Mouse (Mus musculus): Measurements from ENCODE around the gene Gmds. TPM values are rescaled to one million over a fixed set of nuclear protein-coding genes. Genes with fewer than 3 reads are reported as not detected.

Gmds gene
- polyA plus RNA-seq, 1 experiment: 11.3 TPM

DNA sequence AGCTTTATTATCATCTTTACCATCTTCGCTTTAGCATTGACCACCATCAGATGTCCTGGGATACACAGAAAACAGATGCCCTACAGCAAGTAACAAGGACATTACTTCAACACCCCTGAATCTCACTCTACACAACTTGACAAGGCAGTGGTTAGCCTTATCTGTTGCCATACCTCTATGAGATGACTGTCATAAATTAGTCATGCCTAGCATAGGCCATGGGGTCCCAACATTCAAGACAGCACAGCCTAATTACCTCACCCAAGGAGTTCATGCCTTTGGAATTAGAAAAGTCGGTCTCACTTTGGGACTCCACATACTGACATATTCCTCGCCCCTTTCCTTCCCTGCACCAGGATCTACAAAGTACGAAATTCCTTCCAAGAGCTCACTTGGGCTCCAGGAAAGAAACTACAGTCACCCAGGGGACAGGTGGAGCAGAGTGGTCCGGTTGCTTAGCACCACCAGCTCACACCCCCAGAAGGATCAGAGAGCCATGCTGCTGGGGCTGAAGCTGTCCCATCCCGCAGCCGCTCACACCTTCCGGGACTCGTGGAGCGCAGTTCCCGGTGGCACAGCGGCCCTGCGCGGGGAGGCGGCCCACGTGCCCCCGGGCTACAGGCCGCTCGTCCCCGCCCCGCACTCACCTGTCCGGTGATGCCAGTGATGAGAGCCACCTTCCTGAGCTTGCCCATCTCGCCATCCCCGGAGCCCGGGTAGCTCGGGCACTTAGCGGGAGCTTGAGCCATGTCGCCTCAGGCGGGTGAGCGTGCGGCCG, 616 bp downstream of the Gmds start:
- Histone ChIP-seq H3K27ac (ENCODE audit: insufficient read depth, low read length) (0 out of 2 replicates have a peak overlapping the region, but pooled peaks have one; percentile 19), H3K4me1 (ENCODE audit: control insufficient read depth, insufficient read depth, low read length) (no peaks in the 10 kb centered on the region), H3K4me3 (ENCODE audit: insufficient read depth, low read length) (peak overlapping the region; percentile 89)
- TF ChIP-seq CTCF (IDR thresholded peaks at IDR 0.05; ENCODE audit: extremely low read depth, insufficient read depth, low read length) (no peak), POLR2A (IDR thresholded peaks at IDR 0.05; ENCODE audit: extremely low read depth, insufficient read depth, low read length) (no peak)

GRCm38 (mm10) chr13:32318309-32318708, 20.2 kb downstream of the Gmds start:
- TF ChIP-seq POLR2A (IDR thresholded peaks at IDR 0.05; ENCODE audit: extremely low read depth, insufficient read depth, low read length) (no peak), CTCF (IDR thresholded peaks at IDR 0.05; ENCODE audit: extremely low read depth, insufficient read depth, low read length) (no peak)
- Histone ChIP-seq H3K4me1 (ENCODE audit: control insufficient read depth, insufficient read depth, low read length) (no peaks in the 10 kb centered on the region), H3K27ac (ENCODE audit: insufficient read depth, low read length) (no peak overlapping the region)

GRCm38 (mm10) chr13:32317354-32317753, 21.2 kb downstream of the Gmds start:
- TF ChIP-seq POLR2A (IDR thresholded peaks at IDR 0.05; ENCODE audit: extremely low read depth, insufficient read depth, low read length) (no peak), CTCF (IDR thresholded peaks at IDR 0.05; ENCODE audit: extremely low read depth, insufficient read depth, low read length) (no peak)
- H3K4me3 ChIP-seq (ENCODE audit: insufficient read depth, low read length): no peak overlapping the region

More at GRCm38 (mm10) chr13:32318309-32318708, 20.2 kb downstream of the Gmds start:
- no peak overlapping the region for H3K4me3 ChIP-seq (ENCODE audit: insufficient read depth, low read length)

DNA sequence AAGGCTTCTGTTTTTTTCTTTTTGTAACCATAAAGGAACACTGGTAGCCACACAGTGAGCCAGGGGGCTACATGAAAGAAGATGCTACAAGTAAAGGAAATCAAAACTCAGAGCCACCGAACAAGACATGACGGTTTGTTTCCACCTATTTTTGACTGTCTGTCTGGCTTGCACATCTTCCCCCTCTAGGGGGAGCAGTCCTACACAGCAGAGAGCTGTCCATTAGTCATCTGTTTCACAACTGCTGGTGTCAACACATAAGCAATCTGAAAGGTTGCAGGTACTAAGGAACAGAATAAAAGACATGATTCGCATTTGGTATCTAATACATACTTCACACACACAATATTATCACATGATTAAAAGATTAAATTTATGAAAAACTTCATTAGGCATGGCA, 25.9 kb downstream of the Gmds start:
- Histone ChIP-seq H3K27ac (ENCODE audit: insufficient read depth, low read length) (no peak overlapping the region), H3K4me1 (ENCODE audit: control insufficient read depth, insufficient read depth, low read length) (no peaks in the 10 kb centered on the region), H3K4me3 (ENCODE audit: insufficient read depth, low read length) (no peak overlapping the region)
- TF ChIP-seq CTCF (IDR thresholded peaks at IDR 0.05; ENCODE audit: extremely low read depth, insufficient read depth, low read length): peak; percentile 65
- no peak for TF ChIP-seq POLR2A (IDR thresholded peaks at IDR 0.05; ENCODE audit: extremely low read depth, insufficient read depth, low read length)

More at GRCm38 (mm10) chr13:32317354-32317753, 21.2 kb downstream of the Gmds start:
- H3K4me1 ChIP-seq (ENCODE audit: control insufficient read depth, insufficient read depth, low read length): no peaks in the 10 kb centered on the region
- no peak overlapping the region for H3K27ac ChIP-seq (ENCODE audit: insufficient read depth, low read length)

DNA sequence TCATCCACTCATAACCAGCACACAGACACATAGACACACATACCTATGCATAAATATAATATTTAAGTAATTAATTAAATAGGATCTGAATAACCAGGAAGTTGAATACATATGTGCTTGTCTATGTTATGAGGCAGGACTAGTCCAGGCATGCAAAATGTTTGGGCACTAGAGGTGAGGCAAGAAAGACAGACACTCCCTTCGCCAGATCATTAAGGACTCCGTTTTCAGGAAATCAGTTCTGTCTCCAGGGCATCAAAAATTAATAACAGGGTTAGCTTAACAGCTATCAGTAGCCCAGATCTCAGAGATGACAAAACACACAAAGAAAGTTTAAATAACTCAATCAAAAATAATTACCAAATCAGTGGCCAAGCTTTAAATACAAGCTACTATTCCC, 27.1 kb downstream of the Gmds start:
- TF ChIP-seq POLR2A (IDR thresholded peaks at IDR 0.05; ENCODE audit: extremely low read depth, insufficient read depth, low read length): no peak
- no peak for TF ChIP-seq CTCF (IDR thresholded peaks at IDR 0.05; ENCODE audit: extremely low read depth, insufficient read depth, low read length)
- Histone ChIP-seq H3K4me1 (ENCODE audit: control insufficient read depth, insufficient read depth, low read length) (no peaks in the 10 kb centered on the region), H3K27ac (ENCODE audit: insufficient read depth, low read length) (no peak overlapping the region), H3K4me3 (ENCODE audit: insufficient read depth, low read length) (no peak overlapping the region)

DNA sequence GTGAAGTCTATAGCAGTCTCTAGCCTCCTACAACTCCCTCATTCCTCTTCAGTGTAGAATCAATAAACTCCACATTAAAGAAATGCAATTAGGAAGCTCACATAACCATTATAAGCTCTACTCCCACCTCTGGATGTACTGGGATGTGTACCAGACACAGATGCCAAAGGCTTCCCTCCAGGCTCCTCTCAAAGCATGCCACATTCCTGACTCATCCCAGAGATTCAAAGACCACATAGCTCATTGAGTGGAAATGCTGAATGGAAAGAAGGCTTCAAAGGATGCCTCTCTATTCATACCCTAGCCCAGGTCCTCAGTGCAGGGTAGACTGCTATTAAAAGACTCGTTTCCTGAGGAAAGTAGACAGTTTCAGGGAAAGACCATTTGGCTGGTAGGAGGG, 40.1 kb downstream of the Gmds start:
- H3K4me1 ChIP-seq (ENCODE audit: control insufficient read depth, insufficient read depth, low read length): no peaks in the 10 kb centered on the region
- H3K27ac ChIP-seq (ENCODE audit: insufficient read depth, low read length): no peak overlapping the region
- TF ChIP-seq CTCF (IDR thresholded peaks at IDR 0.05; ENCODE audit: extremely low read depth, insufficient read depth, low read length) (no peak), POLR2A (IDR thresholded peaks at IDR 0.05; ENCODE audit: extremely low read depth, insufficient read depth, low read length) (no peak)
- H3K4me3 ChIP-seq (ENCODE audit: insufficient read depth, low read length): no peak overlapping the region

- H3K4me3 ChIP-seq (ENCODE audit: insufficient read depth, low read length): no peak overlapping the region
- no peak overlapping the region for H3K27ac ChIP-seq (ENCODE audit: insufficient read depth, low read length)
- TF ChIP-seq POLR2A (IDR thresholded peaks at IDR 0.05; ENCODE audit: extremely low read depth, insufficient read depth, low read length): no peak
- peak; percentile 54; the same call in 1 of the 2 replicates for TF ChIP-seq CTCF (IDR thresholded peaks at IDR 0.05; ENCODE audit: extremely low read depth, insufficient read depth, low read length)
- H3K4me1 ChIP-seq (ENCODE audit: control insufficient read depth, insufficient read depth, low read length): no peaks in the 10 kb centered on the region
Observed at GRCm38 (mm10) chr13:32297398-32297797, 41.1 kb downstream of the Gmds start.

- H3K4me3 ChIP-seq (ENCODE audit: insufficient read depth, low read length): no peak overlapping the region
- H3K4me1 ChIP-seq (ENCODE audit: control insufficient read depth, insufficient read depth, low read length): no peaks in the 10 kb centered on the region
- H3K27ac ChIP-seq (ENCODE audit: insufficient read depth, low read length): no peak overlapping the region
- TF ChIP-seq POLR2A (IDR thresholded peaks at IDR 0.05; ENCODE audit: extremely low read depth, insufficient read depth, low read length): no peak
- TF ChIP-seq CTCF (IDR thresholded peaks at IDR 0.05; ENCODE audit: extremely low read depth, insufficient read depth, low read length): no peak
Observed at GRCm38 (mm10) chr13:32294416-32295195, 43.9 kb downstream of the Gmds start.

DNA sequence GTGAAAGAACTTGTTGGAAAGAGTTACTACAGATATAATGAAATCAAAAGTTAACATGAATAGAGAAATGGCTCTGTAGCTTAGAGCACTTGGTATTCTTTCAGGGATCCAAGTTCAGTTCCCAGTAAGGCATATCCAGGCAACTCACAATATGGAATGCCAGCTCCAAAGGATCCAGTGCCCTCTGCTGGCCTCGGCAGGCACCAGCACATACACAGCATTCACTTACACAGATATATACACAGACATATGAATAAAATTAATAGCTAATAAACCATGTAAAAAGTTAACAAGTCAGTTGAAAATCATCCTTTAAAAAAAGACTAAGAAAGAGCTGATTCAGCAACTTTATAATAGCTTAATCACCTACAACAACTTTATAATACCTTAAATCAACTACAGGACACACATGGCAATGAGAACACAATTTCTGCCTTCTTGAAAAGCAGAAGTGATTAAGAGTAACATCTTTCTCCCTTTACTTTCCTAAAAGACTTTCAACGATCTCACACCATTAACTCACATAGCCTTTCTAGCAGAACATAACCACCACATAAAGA, 65.5 kb downstream of the Gmds start:
- H3K4me3 ChIP-seq (ENCODE audit: insufficient read depth, low read length): no peak overlapping the region
- no peaks in the 10 kb centered on the region for H3K4me1 ChIP-seq (ENCODE audit: control insufficient read depth, insufficient read depth, low read length)
- TF ChIP-seq POLR2A (IDR thresholded peaks at IDR 0.05; ENCODE audit: extremely low read depth, insufficient read depth, low read length) (no peak), CTCF (IDR thresholded peaks at IDR 0.05; ENCODE audit: extremely low read depth, insufficient read depth, low read length) (no peak)
- no peak overlapping the region for H3K27ac ChIP-seq (ENCODE audit: insufficient read depth, low read length)
